Mouse (Mus musculus): ENCODE data around the gene Tor1aip2. TPM values are rescaled to one million over a fixed set of nuclear protein-coding genes. Genes with fewer than 3 reads are reported as not detected.
A peak's percentile ranks its signal among the peaks of the same experiment; 100 is the strongest.

Gene Tor1aip2
- 10 to 100 TPM; 65.9 to 66.6 TPM for total RNA-seq (2021)

GRCm38 (mm10) chr1:156035269-156035929 is at the start of gene Tor1aip2:
TSS of gene Tor1aip2 (plus strand) at chr1:156035403.
- peak; percentile 86 for DNase-seq

- no peak for DNase-seq
These were observed 47.6 kb upstream of the Tor1aip2 start for GRCm38 (mm10) chr1:155987625-155988024.

- DNase-seq = peak; percentile 21
These were observed 45.8 kb upstream of the Tor1aip2 start for GRCm38 (mm10) chr1:155989387-155989786.

- DNase-seq = no peak
These were observed 44.8 kb upstream of the Tor1aip2 start for GRCm38 (mm10) chr1:155990391-155990790.

GRCm38 (mm10) chr1:155994524-155994923 is 40.7 kb upstream of the Tor1aip2 start:
- no peak for DNase-seq

GRCm38 (mm10) chr1:155995612-155996011 is 39.6 kb upstream of the Tor1aip2 start:
- no peak for DNase-seq

GRCm38 (mm10) chr1:156002366-156002765 is 32.8 kb upstream of the Tor1aip2 start:
- no peak for DNase-seq

GRCm38 (mm10) chr1:156003201-156003935 is 31.8 kb upstream of the Tor1aip2 start:
- DNase-seq = peak; percentile 11

- DNase-seq = no peak
These were observed 29.3 kb upstream of the Tor1aip2 start for GRCm38 (mm10) chr1:156005906-156006305.

- no peak for DNase-seq
These were observed 26.2 kb upstream of the Tor1aip2 start for GRCm38 (mm10) chr1:156009003-156009402.

GRCm38 (mm10) chr1:156019800-156020199 is 15.4 kb upstream of the Tor1aip2 start:
- DNase-seq = no peak

GRCm38 (mm10) chr1:156020402-156020801 is 14.8 kb upstream of the Tor1aip2 start:
- no peak for DNase-seq

GRCm38 (mm10) chr1:156024831-156025503 is 10.2 kb upstream of the Tor1aip2 start:
- DNase-seq = no peak

- DNase-seq = no peak
These were observed 7.4 kb upstream of the Tor1aip2 start for GRCm38 (mm10) chr1:156027849-156028248.

GRCm38 (mm10) chr1:156028340-156028975 is 6.7 kb upstream of the Tor1aip2 start:
- no peak for DNase-seq

GRCm38 (mm10) chr1:156033921-156034320 is 1.3 kb upstream of the Tor1aip2 start:
- no peak for DNase-seq

GRCm38 (mm10) chr1:156034661-156035060 is 542 bp upstream of the Tor1aip2 start:
- no peak for DNase-seq

GRCm38 (mm10) chr1:156035930-156036737 is 931 bp downstream of the Tor1aip2 start, which contains the start of gene Tor1aip1:
TSS of gene Tor1aip1 (minus strand) at chr1:156036480.
- DNase-seq = peak; percentile 99

GRCm38 (mm10) chr1:156037144-156037583 is 2.0 kb downstream of the Tor1aip2 start:
- DNase-seq = peak; percentile 25

GRCm38 (mm10) chr1:156039989-156040388 is 4.8 kb downstream of the Tor1aip2 start:
- DNase-seq = peak; percentile 12

GRCm38 (mm10) chr1:156040731-156041401 is 5.7 kb downstream of the Tor1aip2 start:
- peak; percentile 92 for DNase-seq

Measured in heart, postnatal 4 days (tissue).